Mouse (Mus musculus): ENCODE measurements around the gene Rims1.

- no peak for TF ChIP-seq MAX (IDR thresholded peaks at IDR 0.05)
- TF ChIP-seq CTCF (IDR thresholded peaks at IDR 0.05; ENCODE audit: control insufficient read depth, insufficient read depth, insufficient read length) = no peak
- TF ChIP-seq MYOG (IDR thresholded peaks at IDR 0.05; ENCODE audit: control insufficient read depth, extremely low read depth, insufficient read length) = no peak
- no peak for TF ChIP-seq USF1 (IDR thresholded peaks at IDR 0.05; ENCODE audit: low read depth)
- TF ChIP-seq CEBPB (IDR thresholded peaks at IDR 0.05; ENCODE audit: low read depth) = no peak
Measured at GRCm38 (mm10) chr1:22377062-22377461, 428.7 kb downstream of the Rims1 start.

All from C2C12 (cell line).